Mouse (Mus musculus) CH12.LX (cell line): ENCODE measurements at regions not wholly inside any gene's neighbourhood (a gene's known extent, or its start where the extent isn't known, plus 50 kb on each side); places are given as distances from the start of the nearest gene placed in this dataset.

Experiments
- CHD2 ChIP-seq: IDR thresholded peaks from 2 replicates; pipeline ENCODE4 v1.6.1; 2011; ENCODE audit warnings: low read length, improper control_type of control experiment
- CTCF ChIP-seq, 2 experiments: IDR thresholded peaks in 1 of 2; conservative IDR thresholded peaks in 1 of 2; 2 replicates each; pipeline ENCODE4 v1.5.1; 2011 to 2012; ENCODE audit warnings: low read depth in 2 of 2, low read length in 2 of 2, improper control_type of control experiment in 1 of 2, inconsistent platforms in 1 of 2, mild to moderate bottlenecking in 1 of 2, moderate library complexity in 1 of 2
- GABPA ChIP-seq: IDR thresholded peaks from 2 replicates; pipeline ENCODE4 v1.6.1; 2012; ENCODE audit warnings: low read depth, low read length, improper control_type of control experiment, inconsistent platforms; ENCODE audit not compliant: insufficient replicate concordance
- HCFC1 ChIP-seq: IDR thresholded peaks from 2 replicates; pipeline ENCODE4 v1.6.1; 2012; ENCODE audit warnings: low read depth, mild to moderate bottlenecking, inconsistent platforms, low read length, improper control_type of control experiment
- JUN ChIP-seq: IDR thresholded peaks from 2 replicates; pipeline ENCODE4 v1.6.1; 2011; ENCODE audit warnings: low read depth, mild to moderate bottlenecking, low read length, improper control_type of control experiment, moderate library complexity; ENCODE audit not compliant: insufficient read depth
- MYC ChIP-seq: IDR thresholded peaks from 2 replicates; pipeline ENCODE4 v1.6.1; 2011; ENCODE audit warnings: low read depth, mild to moderate bottlenecking, improper control_type of control experiment, low read length
- POLR2A ChIP-seq: IDR thresholded peaks from 2 replicates; pipeline ENCODE4 v1.6.1; 2011; ENCODE audit warnings: low read depth, mild to moderate bottlenecking, improper control_type of control experiment, low read length
- RCOR1 ChIP-seq: conservative IDR thresholded peaks from 2 replicates; pipeline ENCODE4 v1.6.1; 2012; ENCODE audit warnings: low read depth, mild to moderate bottlenecking, inconsistent platforms, low read length, improper control_type of control experiment
- ZC3H11A ChIP-seq: IDR thresholded peaks from 2 replicates; pipeline ENCODE4 v1.6.1; 2012; ENCODE audit warnings: low read depth, mild to moderate bottlenecking, inconsistent platforms, low read length, improper control_type of control experiment
- ZMIZ1 ChIP-seq: IDR thresholded peaks from 2 replicates; pipeline ENCODE4 v1.6.1; 2012; ENCODE audit warnings: low read depth, mild to moderate bottlenecking, inconsistent platforms, low read length, improper control_type of control experiment

DNA sequence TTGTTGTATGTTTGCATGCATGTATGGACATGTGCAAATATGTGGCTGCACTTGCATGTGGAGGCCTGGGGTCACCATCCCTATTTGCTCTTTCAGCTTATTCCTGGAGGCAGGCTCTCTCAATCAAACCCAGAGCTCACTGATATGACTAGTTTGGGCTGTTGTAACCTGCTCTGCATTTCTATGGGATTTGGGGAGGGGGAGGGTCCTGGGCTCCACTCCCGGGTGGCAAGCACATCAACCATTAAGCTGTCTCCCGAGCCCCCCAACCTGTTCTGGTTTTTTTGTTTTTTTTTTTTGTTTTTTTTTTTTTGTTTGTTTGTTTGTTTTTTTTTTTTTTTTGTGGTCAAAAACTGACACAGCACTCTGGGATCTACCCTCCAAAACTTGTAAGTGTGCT, 386.5 kb downstream of the Med13l start:
- TF ChIP-seq POLR2A (no peak), CTCF (conservative IDR thresholded peaks at IDR 0.05 in 1 of 2, IDR thresholded peaks at IDR 0.05 in 1 of 2; ENCODE audit: low read depth in 2 of 2, low read length in 2 of 2) (no peak), MYC (no peak), RCOR1 (no peak), GABPA (no peak), CHD2 (no peak), ZC3H11A (no peak), ZMIZ1 (no peak), HCFC1 (no peak), JUN (no peak)
